Mouse (Mus musculus) liver, postnatal 0 days (tissue): ENCODE results near the gene Pgap3. TPM values are rescaled to one million over a fixed set of nuclear protein-coding genes. Genes with fewer than 3 reads are reported as not detected.

Experiments used
- ATAC-seq: fragments of 200-750 bp; cut with Nextera tagmentation; 2 replicates; pipeline ENCODE4 v1.8.0; 2017; ENCODE audit warnings: mild to moderate bottlenecking, moderate library complexity
- DNase-seq: peaks from one replicate; pipeline ENCODE4 v3.0.0-alpha.2; 2016
- H3K27ac ChIP-seq: fragments of 300-500 bp; sonication (generic); 2 replicates; pipeline ENCODE4 v1.5.1; 2014; ENCODE audit warnings: antibody characterized with exemption, moderate library complexity, mild to moderate bottlenecking, low read depth
- H3K27me3 ChIP-seq: fragments of 300-500 bp; sonication (generic); 2 replicates; pipeline ENCODE4 v1.6.1; 2014; ENCODE audit warnings: low read length, control low read depth, mixed read lengths; ENCODE audit not compliant: insufficient read depth
- H3K36me3 ChIP-seq: fragments of 300-500 bp; sonication (generic); replicated peaks from 2 replicates; pipeline ENCODE4 v1.6.1; 2014; ENCODE audit warnings: mild to moderate bottlenecking, control low read depth, low read length, moderate library complexity, mixed read lengths; ENCODE audit not compliant: insufficient read depth
- H3K4me1 ChIP-seq: fragments of 300-500 bp; sonication (generic); 2 replicates; pipeline ENCODE4 v1.6.1; 2014; ENCODE audit warnings: antibody characterized with exemption, mild to moderate bottlenecking, control low read depth; ENCODE audit not compliant: insufficient read depth
- H3K4me2 ChIP-seq: fragments of 300-500 bp; sonication (generic); 2 replicates; pipeline ENCODE4 v1.6.1; 2014; ENCODE audit warnings: low read depth, mild to moderate bottlenecking, low read length, moderate library complexity, mixed read lengths
- H3K4me3 ChIP-seq: fragments of 300-500 bp; sonication (generic); 2 replicates; pipeline ENCODE4 v1.5.1; 2014; ENCODE audit warnings: low read depth, low read length
- H3K9ac ChIP-seq: fragments of 300-500 bp; sonication (generic); replicated peaks from 2 replicates; pipeline ENCODE4 v1.6.1; 2014; ENCODE audit warnings: mild to moderate bottlenecking, moderate library complexity
- H3K9me3 ChIP-seq: fragments of 300-500 bp; sonication (generic); 2 replicates; pipeline ENCODE4 v1.6.1; 2016; ENCODE audit warnings: mild to moderate bottlenecking, control low read depth, low read length, mixed read lengths
- CTCF ChIP-seq: sonication (generic); IDR thresholded peaks from 2 replicates; pipeline ENCODE4 v1.5.1; 2016; ENCODE audit warnings: antibody characterized with exemption, low read depth
- EP300 ChIP-seq: IDR thresholded peaks from 2 replicates; pipeline ENCODE4 v1.6.1; 2016; ENCODE audit warnings: antibody characterized with exemption, low read depth, mild to moderate bottlenecking
- WGBS: fragments of 180-500 bp; shearing (Covaris S2); extraction: QIAGEN DNeasy Blood & Tissue Kit; methylation state at CpG from one replicate; pipeline ENCODE4 v1.1.7; 2014; ENCODE audit not compliant: insufficient replicate concordance; 5-methylcytosine and 5-hydroxymethylcytosine counted together
- polyA plus RNA-seq: library from polyadenylated mRNA; unstranded; fragments of >200 nt; fragmentation: Nextera tagmentation; extraction: Ambion mirVana; gene quantifications from 2 replicates; pipeline ENCODE4 v1.2.1, GENCODE M21; 2015

The Pgap3 gene
- polyA plus RNA-seq, 1 experiment from 2014 or later: 3.0 TPM

DNA sequence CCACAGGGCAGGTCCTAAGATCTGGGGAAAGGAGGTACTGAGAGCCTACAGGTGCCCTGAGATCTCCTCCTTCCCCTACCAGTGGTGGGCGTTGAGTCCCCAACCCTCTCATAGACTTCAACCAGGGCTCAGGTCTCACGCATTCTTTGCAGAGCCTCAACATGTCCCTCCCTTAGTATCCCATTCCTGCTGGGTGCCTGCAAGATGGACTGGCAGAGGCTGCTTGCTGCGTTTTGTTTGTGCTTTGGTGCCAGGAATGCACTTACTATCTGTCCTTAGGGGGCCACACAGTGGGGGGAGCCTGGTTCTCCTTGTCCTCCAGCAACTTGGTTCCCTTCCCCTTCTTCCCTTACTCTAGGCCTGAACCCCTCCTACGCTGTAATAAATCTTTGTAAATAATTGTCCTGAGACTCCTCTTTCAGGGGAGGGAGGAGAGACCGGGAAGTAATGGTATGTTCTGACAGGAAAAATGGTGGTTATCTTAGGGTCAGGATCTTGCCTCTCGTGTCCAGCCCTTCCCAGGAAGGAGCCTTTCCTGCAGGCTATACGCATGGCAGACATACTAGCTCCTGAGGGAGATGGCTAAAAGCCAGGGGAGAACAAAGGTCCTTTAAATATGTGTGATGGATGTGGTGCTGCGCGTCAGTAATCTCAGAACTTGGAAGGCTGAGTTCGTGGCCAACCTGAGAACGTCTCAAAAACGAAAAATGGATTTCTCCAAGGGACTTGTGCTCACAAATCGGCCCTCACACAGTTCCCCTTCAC, 42.7 kb downstream of the Pgap3 start:
- peak; percentile 15 for ATAC-seq
- TF ChIP-seq EP300 (no peak), CTCF (no peak)
- H3K27ac ChIP-seq: peak overlapping the region; percentile 92
- H3K4me3 ChIP-seq: peak overlapping the region; percentile 70
- H3K27me3 ChIP-seq: 0 out of 2 replicates have a peak, but pooled peaks cover 6% of the 10 kb centered on the region
- no peaks in the 10 kb centered on the region for H3K9me3 ChIP-seq
- no peak for DNase-seq
- WGBS: 10% methylated on average over 13 of the region's 13 CpGs
- peak overlapping the region; percentile 73 for H3K4me2 ChIP-seq
- H3K36me3 ChIP-seq: no peaks in the 10 kb centered on the region; the same call in 1 of the 2 replicates
- H3K9ac ChIP-seq: peak overlapping the region; percentile 81
- H3K4me1 ChIP-seq: peaks cover 51% of the 10 kb centered on the region

DNA sequence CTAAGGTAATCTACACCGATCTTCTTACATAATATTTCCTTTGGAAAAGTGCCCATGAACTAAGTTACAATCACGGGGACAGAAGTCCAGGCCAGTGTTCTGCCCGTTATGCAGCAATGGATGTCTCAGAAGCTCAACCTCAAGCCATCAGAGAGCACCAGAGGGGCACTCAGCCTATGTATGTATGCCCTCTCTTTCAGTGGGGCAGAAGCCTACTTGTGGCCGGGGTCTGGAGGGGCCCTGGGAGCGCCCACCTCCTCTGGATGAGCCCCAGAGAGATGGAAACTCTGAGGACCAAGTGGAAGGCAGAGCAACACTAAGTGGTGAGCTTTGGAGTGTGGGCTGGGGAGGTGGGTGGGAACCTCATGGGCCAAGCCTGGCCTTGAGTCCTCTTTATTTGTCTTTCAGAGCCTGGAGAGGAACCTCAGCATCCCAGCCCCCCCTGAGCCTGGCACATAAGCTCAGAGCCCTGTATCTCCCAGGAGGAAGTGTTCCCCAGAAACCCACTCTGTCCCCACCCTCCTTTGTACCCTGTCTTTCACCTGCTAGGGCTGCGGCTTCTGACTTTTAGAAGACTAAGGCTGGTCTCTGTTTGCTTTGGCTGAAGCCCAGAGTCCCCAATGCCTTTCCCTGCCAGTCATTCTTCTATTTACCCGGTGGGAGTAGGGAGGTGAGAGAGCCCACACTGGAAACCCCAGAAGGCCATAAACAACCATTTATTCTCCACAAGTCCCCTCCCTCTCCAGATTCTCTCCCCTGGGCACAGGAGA, 43.5 kb downstream of the Pgap3 start:
- Histone ChIP-seq H3K4me3 (0 out of 2 replicates have a peak overlapping the region, but pooled peaks have one; percentile 70), H3K4me1 (peaks cover 47% of the 10 kb centered on the region), H3K9ac (peak overlapping the region; percentile 18; the same call in 1 of the 2 replicates), H3K27ac (peak overlapping the region; percentile 92), H3K9me3 (no peaks in the 10 kb centered on the region), H3K27me3 (0 out of 2 replicates have a peak, but pooled peaks cover 6% of the 10 kb centered on the region), H3K4me2 (peak overlapping the region; percentile 73), H3K36me3 (no peaks in the 10 kb centered on the region; the same call in 1 of the 2 replicates)
- DNase-seq (no peak), ATAC-seq (no peak)
- no peak for TF ChIP-seq CTCF
- no peak for TF ChIP-seq EP300
- 48% methylated on average over 7 of the region's 7 CpGs for WGBS

DNA sequence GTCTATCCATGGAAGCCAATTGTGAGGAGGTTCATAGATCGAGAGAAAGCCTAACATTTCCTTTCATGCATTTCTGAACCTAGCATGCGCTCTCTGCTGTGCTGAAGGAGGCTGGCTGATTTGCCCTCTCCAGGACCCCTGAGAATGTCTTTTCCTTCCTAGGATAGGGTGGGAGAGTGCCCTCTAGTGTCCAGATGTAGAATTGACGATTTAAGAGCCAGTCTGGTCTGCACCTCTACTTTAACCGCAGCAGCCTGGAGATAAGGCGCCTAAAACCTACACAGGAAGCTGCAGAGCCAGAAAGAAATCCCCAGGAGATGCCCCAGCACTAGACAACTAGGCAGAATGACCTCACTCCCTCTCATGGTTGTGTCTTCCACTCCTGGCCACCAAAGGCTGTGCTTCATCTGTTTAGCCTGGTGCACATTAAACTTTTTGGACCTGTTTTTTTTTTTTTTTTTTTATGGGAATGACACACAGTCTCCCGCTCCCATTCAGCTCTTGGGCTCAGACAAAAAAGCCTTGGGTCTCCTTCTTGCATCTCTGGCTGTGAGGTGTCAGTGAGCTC, 44.5 kb downstream of the Pgap3 start:
- ATAC-seq (no peak), DNase-seq (peak; percentile 46)
- H3K4me2 ChIP-seq: no peak overlapping the region
- peak; percentile 88 for TF ChIP-seq CTCF
- TF ChIP-seq EP300: no peak
- H3K4me1 ChIP-seq: peaks cover 44% of the 10 kb centered on the region
- no peak overlapping the region for H3K9ac ChIP-seq
- peaks cover 14% of the 10 kb centered on the region; the same call in 1 of the 2 replicates for H3K27me3 ChIP-seq
- no peak overlapping the region for H3K4me3 ChIP-seq
- H3K36me3 ChIP-seq: no peaks in the 10 kb centered on the region; the same call in 1 of the 2 replicates
- no peak overlapping the region for H3K27ac ChIP-seq
- WGBS: 8% methylated on average over 6 of the region's 6 CpGs
- no peaks in the 10 kb centered on the region for H3K9me3 ChIP-seq

DNA sequence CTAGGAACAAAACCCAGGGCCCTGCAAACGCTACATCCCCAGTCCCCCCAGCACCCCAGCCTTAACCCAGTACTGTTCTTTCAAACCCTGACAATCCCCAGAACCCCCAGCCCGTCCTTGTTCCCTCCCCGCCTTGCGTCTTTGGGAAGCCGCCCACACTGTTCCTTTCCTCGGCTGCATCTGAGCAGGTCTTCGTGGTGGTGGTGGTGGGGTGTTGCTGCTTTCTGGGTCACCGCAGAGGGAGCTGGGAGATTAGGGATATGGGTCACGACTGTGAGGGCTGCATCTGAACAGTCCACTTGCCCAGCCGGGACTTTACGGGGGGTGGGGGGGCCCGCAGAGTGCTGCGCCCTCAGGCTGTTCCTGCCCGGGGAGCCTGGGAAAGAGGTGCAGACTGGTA, 45.8 kb downstream of the Pgap3 start:
- H3K9me3 ChIP-seq: no peaks in the 10 kb centered on the region
- TF ChIP-seq CTCF (no peak), EP300 (no peak)
- H3K4me2 ChIP-seq: no peak overlapping the region
- no peak overlapping the region for H3K27ac ChIP-seq
- H3K36me3 ChIP-seq: no peaks in the 10 kb centered on the region
- 67% methylated on average over 14 of the region's 14 CpGs for WGBS
- peaks cover 28% of the 10 kb centered on the region for H3K27me3 ChIP-seq
- ATAC-seq (no peak), DNase-seq (no peak)
- no peak overlapping the region for H3K4me3 ChIP-seq
- no peak overlapping the region for H3K9ac ChIP-seq
- peaks cover 31% of the 10 kb centered on the region for H3K4me1 ChIP-seq

DNA sequence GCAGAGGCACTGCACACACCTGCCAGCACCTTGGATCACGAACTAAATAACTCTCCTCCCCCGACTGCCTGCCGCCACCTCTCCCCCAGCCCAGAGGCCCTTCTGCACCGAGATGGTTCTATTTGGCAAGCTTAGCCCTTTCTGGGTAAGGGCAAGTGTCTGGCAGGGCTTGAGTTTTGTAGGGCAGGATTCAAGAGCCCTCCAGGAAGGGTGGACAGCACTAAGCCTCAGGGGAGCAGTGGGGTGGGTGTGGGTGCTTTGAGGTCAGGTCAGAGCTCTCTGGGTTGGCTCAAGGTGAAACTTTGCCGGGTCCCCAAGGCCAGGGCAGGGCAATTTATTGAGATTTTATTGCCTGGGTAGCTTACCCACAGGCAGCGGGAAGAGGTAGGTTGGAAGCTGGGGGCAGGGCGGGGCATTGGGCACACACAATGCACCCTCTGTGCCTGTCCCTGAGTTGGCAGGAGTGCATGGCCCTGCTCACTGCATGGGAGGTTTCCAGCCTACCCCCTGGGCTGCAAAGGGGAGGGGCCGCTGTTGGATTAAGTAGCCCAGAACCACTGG, 46.6 kb downstream of the Pgap3 start:
- Histone ChIP-seq H3K4me1 (peaks cover 26% of the 10 kb centered on the region), H3K27ac (no peak overlapping the region), H3K4me2 (no peak overlapping the region), H3K9ac (no peak overlapping the region), H3K36me3 (no peaks in the 10 kb centered on the region), H3K9me3 (no peaks in the 10 kb centered on the region), H3K4me3 (no peak overlapping the region), H3K27me3 (peaks cover 35% of the 10 kb centered on the region)
- no peak for TF ChIP-seq EP300
- no peak for TF ChIP-seq CTCF
- DNase-seq: no peak
- no peak for ATAC-seq
- WGBS: 47% methylated on average over 8 of the region's 8 CpGs
